Mouse (Mus musculus): Measurements from ENCODE around the gene Slc16a10. TPM values are rescaled to one million over a fixed set of nuclear protein-coding genes. Genes with fewer than 3 reads are reported as not detected.

The Slc16a10 gene
- total and polyA plus RNA-seq, 3 experiments = 4.1 to 10.4 (median 4.5) TPM

GRCm38 (mm10) chr10:40041339-40041738 lies 100.7 kb downstream of the Slc16a10 start:
- DNase-seq (ENCODE audit: extremely low read depth) = no peak
- TF ChIP-seq MYC (IDR thresholded peaks at IDR 0.05; ENCODE audit: low read depth, low read length) (no peak), IRF4 (IDR thresholded peaks at IDR 0.05; ENCODE audit: low read depth, low read length) (no peak), ZMIZ1 (IDR thresholded peaks at IDR 0.05; ENCODE audit: low read depth, low read length) (no peak), POLR2AphosphoS2 (IDR thresholded peaks at IDR 0.05; ENCODE audit: low read depth, low read length) (no peak), GABPA (IDR thresholded peaks at IDR 0.05; ENCODE audit: insufficient replicate concordance, low read depth, low read length) (no peak), USF2 (conservative IDR thresholded peaks at IDR 0.05; ENCODE audit: low read depth, low read length) (no peak), CHD1 (IDR thresholded peaks at IDR 0.05; ENCODE audit: low read depth, low read length) (no peak), UBTF (IDR thresholded peaks at IDR 0.05; ENCODE audit: low read depth, low read length) (no peak), ELF1 (IDR thresholded peaks at IDR 0.05; ENCODE audit: low read depth, low read length) (no peak), MXI1 (IDR thresholded peaks at IDR 0.05; ENCODE audit: low read depth, low read length) (no peak), PAX5 (IDR thresholded peaks at IDR 0.05; ENCODE audit: low read length) (no peak), MEF2A (IDR thresholded peaks at IDR 0.05; ENCODE audit: borderline replicate concordance, low read depth, low read length) (no peak), MAX (IDR thresholded peaks at IDR 0.05; ENCODE audit: low read length) (no peak), RAD21 (IDR thresholded peaks at IDR 0.05; ENCODE audit: low read depth, low read length) (peak; percentile 23), TCF12 (IDR thresholded peaks at IDR 0.05; ENCODE audit: low read depth, low read length) (no peak), CTCF (conservative IDR thresholded peaks at IDR 0.05 in 1 of 2, IDR thresholded peaks at IDR 0.05 in 1 of 2; ENCODE audit: low read depth in 2 of 2, low read length in 2 of 2) (peak in 1 of 2 experiments; percentile 52; a peak in 2 of 4 replicates), POLR2A (IDR thresholded peaks at IDR 0.05; ENCODE audit: low read depth, low read length) (no peak), ZC3H11A (IDR thresholded peaks at IDR 0.05; ENCODE audit: low read depth, low read length) (no peak), MAFK (IDR thresholded peaks at IDR 0.05; ENCODE audit: insufficient replicate concordance, low read length) (no peak), SMC3 (IDR thresholded peaks at IDR 0.05; ENCODE audit: low read depth, low read length) (peak; percentile 57)
- no peak overlapping the region for H3K4me3 ChIP-seq (replicated peaks in 1 of 3; ENCODE audit: low read depth in 2 of 3, low read length in 2 of 3, poor library complexity in 1 of 3)
- peaks cover 0 to 3% of the 10 kb centered on the region in 2 experiments for H3K36me3 ChIP-seq (replicated peaks in 1 of 2; ENCODE audit: control insufficient read depth in 1 of 2, insufficient read depth in 1 of 2, low read length in 1 of 2)
- in situ Hi-C loops (cut with MboI; ENCODE audit: low pct_ligation_motif_present, low pct_unique_long_range_greater_than_20kb, low sequenced_read_pairs) (no loop called here), dilution Hi-C loops (cut with MboI; ENCODE audit: extremely low pct_ligation_motif_present, extremely low pct_unique_long_range_greater_than_20kb, low sequenced_read_pairs) (no loop called here)
- no peaks in the 10 kb centered on the region for H3K27me3 ChIP-seq (replicated peaks)
- no peak overlapping the region for H3K4me2 ChIP-seq (ENCODE audit: insufficient read depth, low read depth, poor library complexity, severe bottlenecking)
- H3K27ac ChIP-seq (ENCODE audit: insufficient read depth, low read depth) = no peak overlapping the region
- no peaks in the 10 kb centered on the region for H3K79me2 ChIP-seq (replicated peaks; ENCODE audit: control insufficient read depth, extremely low read depth, insufficient read depth, poor library complexity, severe bottlenecking)
- H3K9ac ChIP-seq (ENCODE audit: insufficient read depth, low read depth) = no peak overlapping the region
- 0 out of 4 replicates have a peak, but pooled peaks cover 0 to 3% of the 10 kb centered on the region in 2 experiments for H3K4me1 ChIP-seq (ENCODE audit: control insufficient read depth in 1 of 2, insufficient read depth in 2 of 2)
- H3K9me3 ChIP-seq (replicated peaks; ENCODE audit: low read length) = no peaks in the 10 kb centered on the region

- no peaks in the 10 kb centered on the region for H3K36me3 ChIP-seq (replicated peaks in 1 of 2; ENCODE audit: control insufficient read depth in 1 of 2, insufficient read depth in 1 of 2, low read length in 1 of 2)
These were observed 105.1 kb downstream of the Slc16a10 start for GRCm38 (mm10) chr10:40036686-40037560.

More at GRCm38 (mm10) chr10:40036686-40037560, 105.1 kb downstream of the Slc16a10 start:
- DNase-seq (ENCODE audit: extremely low read depth) = no peak
- H3K79me2 ChIP-seq (replicated peaks; ENCODE audit: control insufficient read depth, extremely low read depth, insufficient read depth, poor library complexity, severe bottlenecking) = no peaks in the 10 kb centered on the region
- in situ Hi-C loops (cut with MboI; ENCODE audit: low pct_ligation_motif_present, low pct_unique_long_range_greater_than_20kb, low sequenced_read_pairs) = no loop called here
- H3K27ac ChIP-seq (ENCODE audit: insufficient read depth, low read depth) = no peak overlapping the region
- no peak overlapping the region for H3K4me2 ChIP-seq (ENCODE audit: insufficient read depth, low read depth, poor library complexity, severe bottlenecking)
- H3K4me3 ChIP-seq (replicated peaks in 1 of 3; ENCODE audit: low read depth in 2 of 3, low read length in 2 of 3, poor library complexity in 1 of 3) = no peak overlapping the region
- no peaks in the 10 kb centered on the region for H3K27me3 ChIP-seq (replicated peaks)
- H3K9me3 ChIP-seq (replicated peaks; ENCODE audit: low read length) = no peaks in the 10 kb centered on the region
- dilution Hi-C loops (cut with MboI; ENCODE audit: extremely low pct_ligation_motif_present, extremely low pct_unique_long_range_greater_than_20kb, low sequenced_read_pairs) = no loop called here
- H3K4me1 ChIP-seq (ENCODE audit: control insufficient read depth in 1 of 2, insufficient read depth in 2 of 2) = no peaks in the 10 kb centered on the region
- TF ChIP-seq MXI1 (IDR thresholded peaks at IDR 0.05; ENCODE audit: low read depth, low read length) (no peak), POLR2AphosphoS2 (IDR thresholded peaks at IDR 0.05; ENCODE audit: low read depth, low read length) (no peak), PAX5 (IDR thresholded peaks at IDR 0.05; ENCODE audit: low read length) (no peak), MAFK (IDR thresholded peaks at IDR 0.05; ENCODE audit: insufficient replicate concordance, low read length) (no peak), ELF1 (IDR thresholded peaks at IDR 0.05; ENCODE audit: low read depth, low read length) (no peak), USF1 (IDR thresholded peaks at IDR 0.05; ENCODE audit: low read depth, low read length) (no peak)
- H3K9ac ChIP-seq (ENCODE audit: insufficient read depth, low read depth) = no peak overlapping the region

Measured in CH12.LX (cell line).